Mouse (Mus musculus) kidney, embryonic 16.5 days (tissue): Measurements from ENCODE around the gene Onecut3. TPM values are rescaled to one million over a fixed set of nuclear protein-coding genes. Genes with fewer than 3 reads are reported as not detected.

Experiments used
- ATAC-seq: fragments of 200-750 bp; cut with Nextera tagmentation; 2 replicates; pipeline ENCODE4 v1.8.0; 2017; ENCODE audit warnings: moderate TSS enrichment; ENCODE audit not compliant: low FRiP score, low TSS enrichment
- H3K27ac ChIP-seq: fragments of 300-500 bp; sonication (generic); 2 replicates; pipeline ENCODE4 v1.5.1; 2014; ENCODE audit warnings: low read length
- H3K27me3 ChIP-seq: fragments of 300-500 bp; sonication (generic); 2 replicates; pipeline ENCODE4 v1.6.1; 2014; ENCODE audit warnings: low read length, control low read depth, mixed read lengths; ENCODE audit not compliant: insufficient read depth
- H3K36me3 ChIP-seq: fragments of 300-500 bp; sonication (generic); 2 replicates; pipeline ENCODE4 v1.6.1; 2014; ENCODE audit warnings: low read length, control low read depth, mixed read lengths; ENCODE audit not compliant: insufficient read depth
- H3K4me1 ChIP-seq: fragments of 300-500 bp; sonication (generic); 2 replicates; pipeline ENCODE4 v1.6.1; 2014; ENCODE audit warnings: low read length, control low read depth, mixed read lengths; ENCODE audit not compliant: insufficient read depth
- H3K4me2 ChIP-seq: fragments of 300-500 bp; sonication (generic); replicated peaks from 2 replicates; pipeline ENCODE4 v1.6.1; 2014; ENCODE audit warnings: low read depth, low read length
- H3K4me3 ChIP-seq: fragments of 300-500 bp; sonication (generic); 2 replicates; pipeline ENCODE4 v1.5.1; 2014; ENCODE audit warnings: mild to moderate bottlenecking, low read length
- H3K9ac ChIP-seq: fragments of 300-500 bp; sonication (generic); replicated peaks from 2 replicates; pipeline ENCODE4 v1.6.1; 2014; ENCODE audit warnings: low read length
- H3K9me3 ChIP-seq: fragments of 300-500 bp; sonication (generic); 2 replicates; pipeline ENCODE4 v1.6.1; 2016; ENCODE audit warnings: low read length, control low read depth
- WGBS: fragments of 180-500 bp; shearing (Covaris S2); extraction: QIAGEN DNeasy Blood & Tissue Kit; methylation state at CpG from one replicate; pipeline ENCODE4 v1.1.7; 2014; 5-methylcytosine and 5-hydroxymethylcytosine counted together
- polyA plus RNA-seq: library from polyadenylated mRNA; unstranded; fragments of >200 nt; fragmentation: Nextera tagmentation; extraction: Ambion mirVana; gene quantifications from 2 replicates; pipeline ENCODE4 v1.2.1, GENCODE M21; 2015

Gene Onecut3
- not detected in 2 replicates for polyA plus RNA-seq

DNA sequence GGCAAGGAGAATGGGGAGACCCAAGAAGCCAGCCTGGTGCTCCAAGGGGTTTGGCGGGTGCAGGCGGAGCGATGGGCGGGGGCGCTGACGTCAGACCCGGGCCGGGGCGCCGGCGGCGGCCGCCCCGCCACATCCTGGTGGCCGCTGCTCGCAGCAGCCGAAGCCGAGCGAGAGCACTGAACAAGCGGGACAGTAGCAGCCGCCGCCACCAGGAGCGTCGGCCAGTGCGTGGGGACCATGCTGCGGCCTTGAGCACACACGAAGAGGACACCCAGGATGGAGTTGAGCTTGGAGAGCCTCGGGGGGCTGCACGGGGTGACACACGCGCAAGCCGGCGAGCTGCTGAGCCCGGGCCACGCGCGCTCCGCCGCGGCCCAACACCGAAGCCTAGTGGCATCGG lies at the start of gene Onecut3:
Gene Onecut3, plus strand, starts transcription at position 104 of the 400 bp plus-strand sequence.
- peak within 1 kb of the TSS; percentile 69 for H3K4me2 ChIP-seq
- peak within 1 kb of the TSS; percentile 27; the same call in 1 of the 2 replicates for H3K9ac ChIP-seq
- no peak within 1 kb of the TSS for H3K27ac ChIP-seq
- H3K4me3 ChIP-seq, result peak within 1 kb of the TSS; percentile 48
- 1% methylated on average over 42 of the region's 42 CpGs for WGBS
- H3K9me3 ChIP-seq, result no peaks in the 10 kb centered on the region
- H3K36me3 ChIP-seq, result no peaks in the 10 kb centered on the region
- H3K27me3 ChIP-seq, result peaks cover 100% of the 10 kb centered on the region
- peak; percentile 52; the same call in 1 of the 2 replicates for ATAC-seq
- H3K4me1 ChIP-seq, result peaks cover 21% of the 10 kb centered on the region

DNA sequence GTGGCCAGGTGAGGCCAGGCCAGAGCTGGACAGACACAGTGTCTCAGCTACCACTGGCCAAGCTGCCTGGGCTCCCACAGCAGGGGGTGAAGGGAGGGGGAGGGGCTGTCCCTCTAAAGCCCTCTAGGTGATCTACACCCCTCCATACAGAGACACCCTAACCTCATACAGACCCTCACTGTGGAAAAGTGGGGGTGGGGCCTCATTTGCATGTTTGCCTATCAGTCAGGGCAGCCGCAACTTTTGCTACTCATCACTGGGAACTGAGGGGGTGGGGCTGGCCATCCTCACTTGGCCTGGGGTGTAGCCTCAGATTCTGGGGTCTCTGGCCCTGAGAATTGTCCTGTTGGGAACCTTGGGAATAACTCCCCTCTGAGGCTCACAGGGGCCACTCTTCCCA lies 49.6 kb upstream of the Onecut3 start:
- 61% methylated on average over 1 of the region's 1 CpGs for WGBS
- H3K4me1 ChIP-seq, result no peaks in the 10 kb centered on the region; the same call in 1 of the 2 replicates
- H3K4me3 ChIP-seq, result no peak overlapping the region
- ATAC-seq, result no peak
- H3K9ac ChIP-seq, result no peak overlapping the region
- no peak overlapping the region for H3K4me2 ChIP-seq
- no peaks in the 10 kb centered on the region for H3K36me3 ChIP-seq
- no peaks in the 10 kb centered on the region for H3K9me3 ChIP-seq
- H3K27ac ChIP-seq, result no peak overlapping the region
- H3K27me3 ChIP-seq, result peaks cover 2% of the 10 kb centered on the region; the same call in 1 of the 2 replicates

DNA sequence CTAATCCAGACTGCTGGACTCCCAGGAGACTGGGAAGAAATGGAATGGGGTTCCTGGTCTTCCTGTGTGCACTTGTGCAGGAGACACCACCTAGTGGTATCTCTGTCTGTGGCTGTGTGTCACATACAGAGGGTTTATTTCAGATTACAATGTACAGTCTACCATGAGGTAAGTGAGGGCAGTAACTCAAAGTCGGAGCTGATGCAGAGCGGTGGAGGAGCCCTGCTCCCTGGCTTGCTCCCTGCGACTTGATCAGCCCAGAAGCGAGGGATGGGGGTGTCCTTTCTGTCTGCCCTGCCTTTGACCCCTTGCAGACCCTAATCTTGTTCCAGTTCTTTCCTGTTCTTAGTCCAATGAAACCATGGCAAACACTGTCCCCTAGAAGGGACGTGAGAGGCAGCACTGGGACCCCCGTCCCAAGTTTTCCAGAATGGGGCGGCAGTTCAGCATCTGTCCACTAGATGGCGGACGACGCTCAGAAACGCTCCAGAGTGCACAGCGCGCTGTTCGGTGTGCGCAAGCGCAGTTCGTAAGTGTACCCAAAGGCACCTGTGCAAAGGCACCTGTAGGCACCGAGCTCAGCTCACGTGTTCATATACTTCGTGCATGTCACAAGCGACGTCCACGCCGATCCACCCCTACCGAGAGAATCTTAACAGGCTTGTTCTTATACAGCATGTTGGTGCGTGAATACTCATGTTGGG lies 48.6 kb upstream of the Onecut3 start:
- no peak overlapping the region for H3K9ac ChIP-seq
- ATAC-seq, result peak; percentile 77
- peaks cover 7% of the 10 kb centered on the region; the same call in 1 of the 2 replicates for H3K27me3 ChIP-seq
- H3K4me2 ChIP-seq, result peak overlapping the region; percentile 35
- no peak overlapping the region for H3K4me3 ChIP-seq
- no peaks in the 10 kb centered on the region for H3K36me3 ChIP-seq
- 8% methylated on average over 26 of the region's 26 CpGs for WGBS
- no peaks in the 10 kb centered on the region; the same call in 1 of the 2 replicates for H3K4me1 ChIP-seq
- no peak overlapping the region for H3K27ac ChIP-seq
- no peaks in the 10 kb centered on the region for H3K9me3 ChIP-seq

DNA sequence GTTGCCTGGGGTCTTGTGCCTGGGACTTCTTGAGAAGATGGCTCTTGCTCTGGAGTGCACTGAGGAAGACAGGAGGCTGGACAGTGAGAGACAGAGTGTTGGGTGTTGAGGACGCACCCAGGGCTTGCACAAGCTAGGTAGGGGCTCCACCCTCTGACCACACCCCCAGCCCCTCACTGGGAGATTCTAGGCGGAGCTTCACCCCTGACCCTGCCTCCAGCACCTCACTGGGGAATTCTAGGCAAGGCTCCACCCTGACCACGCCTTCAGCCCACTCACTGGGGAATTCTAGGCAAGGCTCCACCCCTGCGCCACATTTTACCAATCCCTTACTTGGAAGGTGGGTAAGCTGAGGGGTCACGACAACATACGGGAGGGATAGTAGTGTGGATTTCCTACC lies 44.0 kb upstream of the Onecut3 start:
- no peak for ATAC-seq
- no peaks in the 10 kb centered on the region for H3K36me3 ChIP-seq
- peaks cover 11% of the 10 kb centered on the region; the same call in 1 of the 2 replicates for H3K27me3 ChIP-seq
- H3K4me1 ChIP-seq, result no peaks in the 10 kb centered on the region; the same call in 1 of the 2 replicates
- H3K9me3 ChIP-seq, result no peaks in the 10 kb centered on the region
- H3K4me2 ChIP-seq, result no peak overlapping the region
- no peak overlapping the region for H3K4me3 ChIP-seq
- no peak overlapping the region for H3K27ac ChIP-seq
- H3K9ac ChIP-seq, result no peak overlapping the region
- 7% methylated on average over 6 of the region's 6 CpGs for WGBS

DNA sequence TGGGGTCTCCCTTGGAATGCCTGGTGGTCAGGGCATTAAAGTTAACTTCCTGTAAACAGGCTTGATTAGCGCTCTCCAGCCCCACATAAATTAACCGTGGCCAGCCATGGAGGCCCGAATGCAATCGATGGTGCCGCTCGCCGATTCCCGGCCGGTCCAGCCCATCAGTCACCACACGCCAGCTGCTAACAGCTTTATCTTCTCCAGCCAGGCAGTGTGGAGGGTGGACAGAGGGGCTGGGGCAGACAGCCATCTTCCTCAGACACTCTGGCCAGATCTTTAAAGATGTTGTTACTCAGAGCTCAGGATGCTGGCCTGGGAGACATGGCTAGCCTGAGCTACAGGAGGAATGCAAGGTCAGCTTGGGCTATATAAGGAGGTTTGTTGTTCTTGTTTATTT lies 41.0 kb upstream of the Onecut3 start:
- Histone ChIP-seq H3K27ac (no peak overlapping the region), H3K4me2 (no peak overlapping the region), H3K27me3 (0 out of 2 replicates have a peak, but pooled peaks cover 9% of the 10 kb centered on the region), H3K9ac (no peak overlapping the region), H3K4me1 (no peaks in the 10 kb centered on the region), H3K4me3 (no peak overlapping the region), H3K36me3 (no peaks in the 10 kb centered on the region), H3K9me3 (no peaks in the 10 kb centered on the region)
- WGBS, result 31% methylated on average over 10 of the region's 10 CpGs
- ATAC-seq, result no peak

DNA sequence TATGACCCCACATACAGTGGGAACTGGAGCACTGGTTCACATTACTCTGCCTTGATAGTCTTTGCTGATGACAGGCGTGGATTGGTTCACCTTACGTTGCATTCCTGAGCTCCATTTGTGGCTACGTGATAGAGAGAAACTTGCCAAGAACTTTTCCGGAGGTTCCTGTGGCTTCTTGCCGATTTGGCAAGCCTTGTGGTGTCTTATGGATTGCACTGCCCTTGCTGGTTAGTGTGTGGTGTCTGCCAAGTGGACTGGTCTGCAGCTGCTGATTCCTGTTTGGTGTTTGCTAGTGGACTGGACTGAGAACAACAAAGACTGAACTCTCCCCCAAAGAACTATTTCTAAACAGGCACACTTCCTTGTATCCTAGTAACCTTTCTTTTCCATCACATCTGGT lies 39.9 kb upstream of the Onecut3 start:
- WGBS, result 87% methylated on average over 5 of the region's 5 CpGs
- ATAC-seq, result no peak
- Histone ChIP-seq H3K27ac (no peak overlapping the region), H3K4me2 (no peak overlapping the region), H3K9ac (no peak overlapping the region), H3K9me3 (no peaks in the 10 kb centered on the region), H3K36me3 (no peaks in the 10 kb centered on the region), H3K4me3 (no peak overlapping the region), H3K4me1 (no peaks in the 10 kb centered on the region), H3K27me3 (0 out of 2 replicates have a peak, but pooled peaks cover 9% of the 10 kb centered on the region)

DNA sequence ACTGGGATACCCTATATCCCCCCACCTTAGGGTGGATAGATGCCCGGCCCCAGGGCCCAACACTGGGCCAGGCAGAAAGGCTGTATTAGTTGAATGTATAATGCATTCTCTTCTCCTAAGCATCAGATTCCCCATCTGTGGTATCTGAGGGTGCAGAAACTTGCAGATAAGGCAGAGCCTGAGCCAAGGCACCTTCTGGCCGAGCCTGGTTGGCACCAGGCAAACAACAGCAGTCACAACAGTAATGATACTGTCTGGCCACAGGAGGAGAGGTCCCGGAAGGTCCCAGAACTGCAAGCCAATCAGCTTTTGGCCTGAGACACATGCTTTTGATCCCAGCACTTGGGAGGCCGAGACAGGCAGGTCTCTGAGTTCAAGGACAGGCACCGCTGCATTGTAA lies 38.9 kb upstream of the Onecut3 start:
- Histone ChIP-seq H3K27ac (no peak overlapping the region), H3K36me3 (no peaks in the 10 kb centered on the region), H3K4me2 (no peak overlapping the region), H3K9me3 (no peaks in the 10 kb centered on the region), H3K27me3 (0 out of 2 replicates have a peak, but pooled peaks cover 7% of the 10 kb centered on the region), H3K4me1 (no peaks in the 10 kb centered on the region), H3K9ac (no peak overlapping the region), H3K4me3 (no peak overlapping the region)
- no peak for ATAC-seq
- WGBS, result 86% methylated on average over 5 of the region's 5 CpGs

DNA sequence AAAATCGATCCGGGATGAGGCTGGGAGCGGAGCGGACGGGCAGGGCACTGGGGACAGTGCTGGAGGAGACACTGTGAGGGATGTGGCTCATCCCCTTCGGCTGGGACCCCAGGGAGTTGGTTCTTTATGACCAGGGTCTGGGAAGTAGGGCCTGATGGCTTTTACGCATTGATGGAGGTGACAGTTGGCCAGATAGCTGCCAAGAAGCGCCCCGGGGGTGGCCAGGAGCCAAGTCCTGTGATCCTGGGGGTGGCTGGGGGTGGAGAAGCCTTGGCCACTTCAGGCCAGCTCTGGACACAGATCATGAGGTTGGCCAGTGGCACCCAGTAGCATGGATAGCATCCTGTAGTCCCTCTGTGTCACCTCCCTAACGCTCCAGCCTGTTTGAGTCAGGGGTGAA lies 35.4 kb upstream of the Onecut3 start:
- H3K4me1 ChIP-seq, result no peaks in the 10 kb centered on the region
- no peak overlapping the region for H3K27ac ChIP-seq
- H3K4me2 ChIP-seq, result no peak overlapping the region
- ATAC-seq, result no peak
- H3K27me3 ChIP-seq, result 0 out of 2 replicates have a peak, but pooled peaks cover 7% of the 10 kb centered on the region
- H3K9me3 ChIP-seq, result no peaks in the 10 kb centered on the region
- H3K9ac ChIP-seq, result no peak overlapping the region
- H3K36me3 ChIP-seq, result no peaks in the 10 kb centered on the region
- WGBS, result 47% methylated on average over 10 of the region's 10 CpGs
- no peak overlapping the region for H3K4me3 ChIP-seq

DNA sequence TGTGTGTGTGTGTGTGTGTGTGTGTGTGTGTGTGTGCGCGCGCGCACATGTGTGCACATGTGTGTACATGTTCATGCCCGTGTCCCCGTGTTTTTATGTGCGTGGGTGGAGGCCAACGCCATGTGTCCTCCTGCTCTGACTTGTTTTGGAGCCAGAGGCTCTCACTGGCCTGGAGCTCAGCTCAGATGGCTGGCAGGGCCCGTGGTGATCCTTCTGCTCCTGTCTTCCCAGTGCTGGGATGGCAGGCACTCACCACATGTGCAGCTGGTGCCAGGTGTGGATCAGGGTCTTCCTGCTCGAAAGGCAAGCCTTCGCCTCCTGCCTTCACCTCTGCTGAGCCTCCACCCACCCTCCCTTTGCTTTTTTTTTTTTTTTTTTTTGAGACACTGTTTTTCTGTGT lies 35.0 kb upstream of the Onecut3 start:
- H3K36me3 ChIP-seq, result no peaks in the 10 kb centered on the region
- no peak overlapping the region for H3K9ac ChIP-seq
- H3K9me3 ChIP-seq, result no peaks in the 10 kb centered on the region
- H3K4me1 ChIP-seq, result peaks cover 3% of the 10 kb centered on the region
- H3K27ac ChIP-seq, result no peak overlapping the region
- ATAC-seq, result no peak
- 0 out of 2 replicates have a peak, but pooled peaks cover 7% of the 10 kb centered on the region for H3K27me3 ChIP-seq
- 86% methylated on average over 11 of the region's 11 CpGs for WGBS
- no peak overlapping the region for H3K4me3 ChIP-seq
- no peak overlapping the region for H3K4me2 ChIP-seq

DNA sequence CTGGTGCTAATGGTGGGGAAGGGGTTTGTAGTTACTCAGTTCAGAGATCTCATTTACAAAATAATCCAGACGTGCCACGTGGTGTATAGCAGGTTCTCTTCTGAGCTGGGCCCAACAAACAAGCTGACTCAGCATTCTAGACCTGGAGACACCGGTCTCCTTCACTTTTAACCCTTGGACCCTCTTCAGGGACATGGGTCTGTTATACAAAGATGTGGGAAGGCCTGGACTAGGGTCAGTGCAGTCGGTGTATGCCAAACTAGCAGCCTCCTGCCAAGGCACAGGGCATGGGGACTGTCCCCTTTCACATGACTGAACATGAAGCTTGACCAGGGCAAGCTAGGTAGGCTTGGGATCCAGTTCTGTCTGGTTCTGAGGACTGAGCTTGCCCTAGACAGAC lies 34.3 kb upstream of the Onecut3 start:
- Histone ChIP-seq H3K27ac (no peak overlapping the region), H3K36me3 (no peaks in the 10 kb centered on the region), H3K9me3 (no peaks in the 10 kb centered on the region), H3K27me3 (0 out of 2 replicates have a peak, but pooled peaks cover 8% of the 10 kb centered on the region), H3K4me3 (no peak overlapping the region), H3K9ac (no peak overlapping the region), H3K4me2 (no peak overlapping the region), H3K4me1 (peaks cover 9% of the 10 kb centered on the region)
- no peak for ATAC-seq
- WGBS, result 63% methylated on average over 4 of the region's 4 CpGs
